12 mouse cellular contexts compared by ENCODE assay signal in genomic region chr7:142563168-142563567, GRCm38 (mm10). TPM values are rescaled to one million over a fixed set of nuclear protein-coding genes. Genes with fewer than 3 reads are reported as not detected.
DNase-seq lines count a peak whose midpoint lies in the region; ATAC-seq lines count a peak whose summit lies in the region.
"Had no signal": no experiment of that assay in that cellular context is flagged by ENCODE, and none has a peak within 500 bp of the region (broad histone marks: within the 10 kb centered on the region; RNA-seq: fewer than 3 reads in every experiment).

No protein-coding gene starts in this region.

- no peak overlapping the region for H3K4me3 ChIP-seq in heart, embryonic 12.5 days
- no peak overlapping the region for H3K4me3 ChIP-seq in liver, embryonic 11.5 days (ENCODE audit: low read depth, low read length)
- H3K4me3 ChIP-seq: myocyte had no signal

- peaks cover 71% of the 10 kb centered on the region for H3K4me1 ChIP-seq in heart, embryonic 12.5 days (replicated peaks)
- H3K4me1 ChIP-seq in liver, embryonic 11.5 days (replicated peaks; ENCODE audit: control insufficient read depth, insufficient read depth, low read length) = peaks cover 64% of the 10 kb centered on the region

- no peaks in the 10 kb centered on the region for H3K36me3 ChIP-seq in heart, embryonic 12.5 days
- H3K36me3 ChIP-seq in liver, embryonic 11.5 days (ENCODE audit: control insufficient read depth, insufficient read depth, low read length) = no peaks in the 10 kb centered on the region

- H3K27me3 ChIP-seq in heart, embryonic 12.5 days (replicated peaks) = no peaks in the 10 kb centered on the region
- H3K27me3 ChIP-seq in liver, embryonic 11.5 days (replicated peaks; ENCODE audit: control insufficient read depth, insufficient read depth, low read length) = 0 out of 2 replicates have a peak, but pooled peaks cover 2% of the 10 kb centered on the region

- H3K9me3 ChIP-seq in heart, embryonic 12.5 days (replicated peaks) = no peaks in the 10 kb centered on the region
- no peaks in the 10 kb centered on the region for H3K9me3 ChIP-seq in liver, embryonic 11.5 days (ENCODE audit: control insufficient read depth, low read length)

- intact Hi-C loops in heart, postnatal 25 days (cut with DNase I) = no loop called here

- ATAC-seq in heart, embryonic 12.5 days (ENCODE audit: insufficient number of reproducible peaks, low FRiP score) = no peak
- ATAC-seq in liver, embryonic 11.5 days (replicated peaks; ENCODE audit: low FRiP score) = no peak
- ATAC-seq: forebrain, postnatal 0 days had no signal

- WGBS in heart, embryonic 12.5 days = 32% methylated on average over 6 of the region's 6 CpGs
- 45% methylated on average over 6 of the region's 6 CpGs for WGBS in liver, embryonic 11.5 days

- peak overlapping the region; percentile 28; the same call in 1 of the 2 replicates for H3K9ac ChIP-seq in heart, embryonic 12.5 days
- H3K9ac ChIP-seq in liver, embryonic 11.5 days (ENCODE audit: low read depth, low read length) = no peak overlapping the region
- H3K9ac ChIP-seq: forebrain, postnatal 0 days had no signal

- DNase-seq in heart, postnatal 25 days (ENCODE audit: low spot score) = no peak
- DNase-seq in MN1 (ENCODE audit: low spot score) = peak; percentile 82
- DNase-seq in cerebellum, postnatal 14 days = peak; percentile 60 to 64
- DNase-seq in liver, embryonic 11.5 days (ENCODE audit: low spot score) = no peak
- no peak for DNase-seq in layer of hippocampus, adult 8-10 months (ENCODE audit: low spot score in 2 of 2)
- no peak for DNase-seq in urinary bladder, postnatal 4 days (ENCODE audit: low spot score in 2 of 2)
- no peak for DNase-seq in ovary, postnatal 36 days (ENCODE audit: low spot score)
- DNase-seq: forebrain, postnatal 0 days; lung, adult 18-20 months had no signal

- no peak overlapping the region for H3K4me2 ChIP-seq in heart, embryonic 12.5 days
- no peak overlapping the region for H3K4me2 ChIP-seq in liver, embryonic 11.5 days

- no peak overlapping the region for H3K27ac ChIP-seq in heart, embryonic 12.5 days (ENCODE audit: poor library complexity, severe bottlenecking)
- peak overlapping the region; percentile 76; the same call in 1 of the 2 replicates for H3K27ac ChIP-seq in liver, embryonic 11.5 days (ENCODE audit: low read depth, low read length)
- H3K27ac ChIP-seq: kidney, postnatal 0 days had no signal

RNA-seq across cellular contexts. Expression of gene Mrpl23, which starts 30.7 kb away (rescaled TPM):
- 12.0 and 15.2 TPM in 2 replicates for polyA plus RNA-seq in heart, embryonic 12.5 days (2016; fragmentation: Nextera tagmentation; extraction: Ambion mirVana)
- 10 to 100 TPM; 16.1 to 39.0 TPM for total RNA-seq in heart, postnatal 25 days (2021)
- polyA plus RNA-seq in liver, embryonic 11.5 days (2014; fragmentation: Nextera tagmentation; extraction: Ambion mirVana) = 20.8 and 22.2 TPM in 2 replicates
- 1 to 10 TPM; 4.8 to 6.8 (median 5.7) TPM for total RNA-seq in layer of hippocampus, adult 8-10 months (2022)

Comparison
In these comparisons a context has a peak if more than half of its experiments do, and no peak if none do; other contexts are left out.
1. DNase-seq: peak in MN1 (single experiment) and cerebellum, postnatal 14 days (2 of 2); none in heart, postnatal 25 days (single experiment), liver, embryonic 11.5 days (single experiment), layer of hippocampus, adult 8-10 months (0 of 2), urinary bladder, postnatal 4 days (0 of 2) and ovary, postnatal 36 days (single experiment).